Mouse (Mus musculus) MEL (cell line): ENCODE measurements at regions not wholly inside any gene's neighbourhood (a gene's known extent, or its start where the extent isn't known, plus 50 kb on each side); places are given as distances from the start of the nearest gene placed in this dataset.

Experiments
- CTCF ChIP-seq, 3 experiments: IDR thresholded peaks in 2 of 3; conservative IDR thresholded peaks in 1 of 3; 2 replicates each; pipeline ENCODE4 v1.5.1; 2011 to 2012; ENCODE audit warnings: low read length in 3 of 3, low read depth in 2 of 3, mild to moderate bottlenecking in 2 of 3, improper control_type of control experiment in 1 of 3, inconsistent platforms in 1 of 3, mixed read lengths in 1 of 3, moderate library complexity in 1 of 3; ENCODE audit not compliant: control insufficient read depth in 1 of 3, insufficient read depth in 1 of 3, poor library complexity in 1 of 3, severe bottlenecking in 1 of 3
- E2F4 ChIP-seq: IDR thresholded peaks from 2 replicates; pipeline ENCODE4 v1.6.1; 2011; ENCODE audit warnings: low read depth, low read length, improper control_type of control experiment, borderline replicate concordance
- ELF1 ChIP-seq: IDR thresholded peaks from 2 replicates; pipeline ENCODE4 v1.6.1; 2014; ENCODE audit warnings: low read depth, mild to moderate bottlenecking, inconsistent platforms, low read length, improper control_type of control experiment, moderate library complexity
- EP300 ChIP-seq, 2 experiments: IDR thresholded peaks; 2 replicates each; pipeline ENCODE4 v1.6.1; 2011; ENCODE audit warnings: improper control_type of control experiment in 2 of 2, low read length in 2 of 2, low read depth in 1 of 2, mild to moderate bottlenecking in 1 of 2
- ETS1 ChIP-seq: IDR thresholded peaks from 2 replicates; pipeline ENCODE4 v1.6.1; 2012; ENCODE audit warnings: low read depth, mild to moderate bottlenecking, inconsistent platforms, low read length, improper control_type of control experiment, moderate library complexity
- HCFC1 ChIP-seq: IDR thresholded peaks from 2 replicates; pipeline ENCODE4 v1.6.1; 2012; ENCODE audit warnings: low read depth, mild to moderate bottlenecking, inconsistent platforms, low read length, improper control_type of control experiment, moderate library complexity
- MAFK ChIP-seq: IDR thresholded peaks from 2 replicates; pipeline ENCODE4 v1.6.1; 2011; ENCODE audit warnings: low read depth, mild to moderate bottlenecking, low read length, improper control_type of control experiment, borderline replicate concordance
- MAX ChIP-seq: IDR thresholded peaks from 2 replicates; pipeline ENCODE4 v1.6.1; 2011; ENCODE audit warnings: low read length, improper control_type of control experiment
- MEF2A ChIP-seq: IDR thresholded peaks from 2 replicates; pipeline ENCODE4 v1.6.1; 2014; ENCODE audit warnings: low read depth, mild to moderate bottlenecking, inconsistent platforms, low read length, improper control_type of control experiment; ENCODE audit not compliant: poor library complexity, insufficient replicate concordance, severe bottlenecking; ENCODE audit errors: extremely low read depth
- POLR2A ChIP-seq, 2 experiments: IDR thresholded peaks; 2 replicates each; pipeline ENCODE4 v1.6.1; 2011 to 2012; ENCODE audit warnings: low read length in 2 of 2, mild to moderate bottlenecking in 2 of 2, control low read depth in 1 of 2, improper control_type of control experiment in 1 of 2, low read depth in 1 of 2, moderate library complexity in 1 of 2; ENCODE audit not compliant: control insufficient read depth in 1 of 2, insufficient read depth in 1 of 2, poor library complexity in 1 of 2
- TCF12 ChIP-seq: IDR thresholded peaks from 2 replicates; pipeline ENCODE4 v1.6.1; 2014; ENCODE audit warnings: low read depth, mild to moderate bottlenecking, inconsistent platforms, low read length, improper control_type of control experiment, moderate library complexity
- USF2 ChIP-seq, 2 experiments: IDR thresholded peaks; 2 replicates each; pipeline ENCODE4 v1.6.1; 2011 to 2012; ENCODE audit warnings: improper control_type of control experiment in 2 of 2, low read length in 2 of 2, borderline replicate concordance in 1 of 2, inconsistent platforms in 1 of 2, low read depth in 1 of 2, mild to moderate bottlenecking in 1 of 2; ENCODE audit not compliant: insufficient read depth in 1 of 2

DNA sequence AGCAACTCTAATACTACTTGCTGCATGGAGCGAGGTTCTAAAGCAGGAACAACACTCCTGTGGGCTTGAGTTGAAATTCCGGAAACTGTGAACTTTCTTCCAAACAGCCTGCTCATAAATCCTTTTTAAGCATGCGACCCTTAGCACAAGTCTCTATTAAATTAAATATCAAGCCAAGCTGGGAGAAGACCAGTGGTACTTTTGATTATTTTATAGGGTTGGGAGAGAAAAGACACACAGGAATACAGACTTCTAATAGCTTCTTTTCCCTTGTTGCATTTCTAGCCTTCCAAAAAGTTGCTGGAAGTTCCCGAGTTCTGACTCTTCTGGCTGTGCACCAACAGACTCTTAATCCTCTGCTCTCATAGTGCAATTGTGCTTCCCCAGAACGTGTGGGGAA lies 136.6 kb upstream of the Tom1l1 start:
- no peak for TF ChIP-seq POLR2A (IDR thresholded peaks at IDR 0.05; ENCODE audit: control insufficient read depth in 1 of 2, insufficient read depth in 1 of 2, low read depth in 1 of 2, low read length in 2 of 2, poor library complexity in 1 of 2)
- TF ChIP-seq MEF2A = no peak
- no peak for TF ChIP-seq EP300 (IDR thresholded peaks at IDR 0.05; ENCODE audit: low read depth in 1 of 2, low read length in 2 of 2)
- no peak for TF ChIP-seq CTCF (IDR thresholded peaks at IDR 0.05 in 2 of 3, conservative IDR thresholded peaks at IDR 0.05 in 1 of 3; ENCODE audit: control insufficient read depth in 1 of 3, insufficient read depth in 1 of 3, low read depth in 2 of 3, low read length in 3 of 3, poor library complexity in 1 of 3, severe bottlenecking in 1 of 3)
- no peak for TF ChIP-seq ETS1
- TF ChIP-seq TCF12 = no peak
- no peak for TF ChIP-seq USF2 (IDR thresholded peaks at IDR 0.05; ENCODE audit: borderline replicate concordance in 1 of 2, insufficient read depth in 1 of 2, low read depth in 1 of 2, low read length in 2 of 2)
- TF ChIP-seq E2F4 = no peak
- TF ChIP-seq HCFC1 = no peak
- TF ChIP-seq MAX = no peak
- no peak for TF ChIP-seq ELF1
- TF ChIP-seq MAFK = no peak
